Mouse (Mus musculus) right cerebral cortex, postnatal 10 days (tissue): Measurements from ENCODE around the gene Rsph1.

ENCODE experiments used
- DNase-seq, 2 experiments: peaks; one replicate each; pipeline ENCODE4 v3.0.0; 2021; ENCODE audit warnings: low spot score in 2 of 2

Rsph1 gene

DNA sequence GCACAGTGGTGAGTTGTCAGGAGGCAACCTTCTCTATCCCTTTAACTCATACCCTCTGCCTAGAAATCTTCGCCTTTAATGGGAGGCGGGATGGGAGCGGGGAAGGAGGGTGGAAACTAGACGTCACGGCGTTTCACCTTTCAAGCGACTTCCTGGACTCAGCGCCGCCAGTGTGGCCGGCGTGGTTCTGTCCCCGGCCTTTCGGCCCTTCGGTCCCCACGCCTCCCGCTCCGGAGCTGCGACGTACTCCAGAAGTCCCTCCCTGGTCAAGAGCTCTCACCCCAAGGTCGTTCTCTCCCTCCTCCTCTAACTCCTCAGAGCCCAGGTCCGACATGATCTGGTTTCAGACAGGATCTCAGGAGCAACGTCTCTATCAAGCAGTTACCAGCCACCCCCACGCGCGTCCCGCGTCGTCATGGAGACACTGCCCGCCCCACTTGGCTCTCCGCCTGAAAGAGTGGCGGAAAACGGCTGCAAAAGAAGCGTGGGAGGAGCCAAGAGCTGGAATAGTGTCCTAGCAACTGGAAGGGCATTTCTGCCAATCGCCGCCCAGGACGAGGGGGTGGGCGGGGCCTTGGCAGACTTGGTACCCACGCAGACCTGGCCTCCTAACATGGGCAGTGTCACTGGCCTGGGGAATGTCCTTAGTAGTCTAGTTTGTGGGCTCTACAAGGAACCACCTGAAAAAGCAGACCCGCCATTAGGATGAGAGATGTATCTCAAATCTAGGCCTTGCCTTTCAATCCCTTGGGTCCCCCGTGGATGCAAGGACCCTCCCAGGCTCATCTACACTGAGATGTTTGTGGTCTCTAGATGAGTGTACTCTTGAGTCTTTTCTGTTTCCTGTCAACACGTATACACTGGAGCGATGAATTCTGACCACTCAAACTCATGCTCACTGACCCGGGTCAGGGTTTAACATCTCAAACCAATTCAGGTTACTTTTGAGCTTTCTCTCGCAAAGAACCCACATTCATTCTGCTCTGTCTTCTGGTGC, at the start of gene Rsph1:
TSS of gene Rsph1 (minus strand) at position 462 of the 997 bp plus-strand sequence.
- peak; percentile 100 for DNase-seq

DNA sequence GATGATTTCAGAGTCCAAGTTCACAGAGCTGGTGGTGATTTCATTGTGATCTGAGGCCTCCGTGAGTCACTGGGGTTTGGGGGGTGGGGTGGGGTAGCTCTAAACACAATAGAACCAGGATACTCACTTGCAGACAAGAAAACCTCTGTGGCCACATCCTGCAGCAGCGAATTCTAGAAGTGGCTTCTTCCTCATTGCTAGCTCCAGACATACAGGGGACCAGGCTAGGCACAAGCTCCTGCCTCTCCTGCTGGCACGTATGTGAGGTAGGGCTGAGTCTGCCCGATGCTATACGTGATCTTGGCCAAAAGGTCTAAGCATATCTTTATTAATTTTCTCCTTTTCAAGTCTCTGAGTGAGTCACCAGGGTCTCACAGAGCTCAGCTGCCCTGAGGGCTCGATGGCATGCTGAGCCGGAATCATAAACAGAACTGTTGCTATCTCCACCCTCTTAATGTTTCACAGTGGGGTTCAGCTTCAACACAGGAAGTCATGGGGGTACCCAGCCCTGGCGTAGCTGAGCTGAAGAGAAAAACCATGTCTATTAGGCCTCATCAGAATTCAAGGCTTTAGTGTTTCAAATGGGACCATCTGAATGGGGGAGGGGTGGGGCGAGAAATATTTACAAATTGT, 49.2 kb upstream of the Rsph1 start:
- no peak for DNase-seq

DNA sequence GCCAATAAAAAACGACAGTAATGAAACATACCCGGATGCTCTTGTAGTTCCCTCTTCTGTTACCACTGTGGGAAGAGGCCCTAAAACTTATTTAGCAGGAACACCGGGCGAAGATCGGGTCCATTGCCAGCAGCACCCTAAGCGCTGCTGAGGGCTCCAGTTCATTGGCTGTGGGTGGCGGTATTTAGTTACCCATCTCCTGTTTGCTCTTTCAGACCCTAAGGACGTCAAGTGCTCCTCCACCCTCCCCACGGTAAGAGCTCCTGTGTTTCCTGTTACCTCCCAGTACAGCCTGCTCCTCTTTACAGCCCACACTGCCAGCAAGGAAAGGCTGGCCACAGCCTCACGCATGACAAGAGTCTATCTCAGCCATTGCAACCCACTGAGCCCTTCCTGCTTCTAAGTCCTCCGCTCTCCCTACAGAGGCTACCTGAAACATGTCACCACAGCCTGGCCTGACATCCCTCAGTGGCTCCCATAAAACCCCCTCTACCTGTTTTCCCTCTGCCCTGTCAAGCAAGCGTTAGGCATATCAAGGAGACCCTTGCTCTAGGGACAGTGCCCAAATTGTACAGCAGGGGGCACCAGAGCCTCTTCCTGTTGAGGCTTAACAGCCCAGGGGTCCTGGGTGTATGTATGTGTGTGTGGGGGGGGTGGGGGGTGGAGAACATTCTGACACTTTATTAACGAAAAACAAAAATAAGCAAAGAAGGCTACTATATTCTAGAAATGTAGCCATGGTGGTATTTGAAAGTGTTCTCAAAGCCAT, 48.5 kb upstream of the Rsph1 start:
- DNase-seq, result peak in 1 of 2 experiments; percentile 66

DNA sequence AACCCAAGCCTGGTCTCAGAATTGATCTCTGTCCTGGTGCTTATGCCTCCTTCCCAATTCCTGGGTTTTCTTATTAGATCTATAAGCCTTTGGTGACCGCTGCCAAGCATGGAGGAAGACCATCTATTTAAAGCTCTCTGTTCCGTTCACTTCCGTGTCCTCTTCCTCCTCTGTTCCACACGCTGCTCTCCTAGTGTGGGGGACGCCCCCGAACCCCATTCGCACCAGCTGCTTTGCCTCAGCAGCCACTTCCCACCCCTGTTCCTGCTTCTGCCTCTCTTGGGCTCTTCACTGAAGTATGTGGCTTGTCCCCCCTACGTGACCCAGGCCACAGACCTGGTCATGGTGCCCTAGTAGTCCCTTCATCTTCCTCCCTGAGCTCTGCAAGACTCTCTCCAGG, 47.0 kb upstream of the Rsph1 start:
- DNase-seq, result no peak

DNA sequence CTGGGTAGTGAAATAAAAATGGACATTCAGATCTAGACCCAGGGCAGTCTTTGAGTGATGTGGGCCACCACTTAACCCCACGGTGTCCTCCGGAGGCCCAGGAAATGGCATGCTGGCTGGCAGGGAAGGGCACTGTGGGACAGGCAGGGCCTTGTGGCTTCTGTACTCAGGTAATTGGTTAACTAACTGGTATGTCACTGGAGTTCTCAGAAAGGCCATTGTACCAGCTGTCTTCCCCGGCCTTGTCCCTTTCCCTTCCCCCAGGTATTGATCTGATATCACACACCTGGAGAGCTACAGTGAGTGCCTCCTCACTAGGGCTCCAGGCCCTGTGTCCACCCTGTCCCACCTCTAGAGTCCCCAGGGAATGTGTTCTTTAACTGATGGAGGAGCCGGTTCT, 46.2 kb upstream of the Rsph1 start:
- DNase-seq, result no peak

DNA sequence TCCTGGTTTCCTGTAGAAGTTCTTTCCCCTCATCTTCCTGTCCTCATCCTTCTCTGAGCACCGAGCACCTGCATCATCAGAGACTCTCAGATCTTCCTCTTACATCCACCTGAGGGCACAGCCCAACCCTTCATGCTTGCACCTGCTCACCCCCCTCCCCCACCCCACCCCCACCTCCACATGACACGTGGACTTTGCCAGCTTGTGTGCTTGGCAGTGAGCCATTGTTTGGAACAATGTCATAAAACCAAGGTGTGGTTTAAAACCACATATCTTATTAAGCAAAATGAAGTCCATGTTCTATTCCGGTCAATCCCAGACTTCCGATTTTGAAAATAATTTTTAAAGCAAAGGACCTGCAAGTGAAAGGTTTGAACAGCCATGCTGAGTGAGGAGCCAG, 45.3 kb upstream of the Rsph1 start:
- DNase-seq, result no peak

DNA sequence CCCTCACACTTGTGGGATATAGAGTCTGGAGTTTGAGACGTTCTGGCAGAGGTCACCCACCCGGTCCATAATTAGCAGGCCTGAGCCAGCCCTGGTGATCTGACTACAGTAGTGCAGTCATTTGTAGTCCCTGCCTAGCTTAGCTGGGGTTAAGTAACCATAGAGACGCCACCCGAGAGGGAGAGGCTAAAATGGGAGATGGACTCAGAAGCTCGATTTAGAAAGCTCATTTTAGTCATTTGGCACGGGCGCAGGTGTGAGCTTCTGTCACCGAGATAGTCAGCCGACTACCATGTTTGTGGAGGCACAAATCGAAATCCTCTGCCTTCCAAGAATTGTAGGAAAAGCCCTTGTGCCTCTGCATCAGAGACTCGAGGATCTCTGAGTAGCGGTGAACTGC, 44.2 kb upstream of the Rsph1 start:
- peak; percentile 89 to 94 for DNase-seq

DNA sequence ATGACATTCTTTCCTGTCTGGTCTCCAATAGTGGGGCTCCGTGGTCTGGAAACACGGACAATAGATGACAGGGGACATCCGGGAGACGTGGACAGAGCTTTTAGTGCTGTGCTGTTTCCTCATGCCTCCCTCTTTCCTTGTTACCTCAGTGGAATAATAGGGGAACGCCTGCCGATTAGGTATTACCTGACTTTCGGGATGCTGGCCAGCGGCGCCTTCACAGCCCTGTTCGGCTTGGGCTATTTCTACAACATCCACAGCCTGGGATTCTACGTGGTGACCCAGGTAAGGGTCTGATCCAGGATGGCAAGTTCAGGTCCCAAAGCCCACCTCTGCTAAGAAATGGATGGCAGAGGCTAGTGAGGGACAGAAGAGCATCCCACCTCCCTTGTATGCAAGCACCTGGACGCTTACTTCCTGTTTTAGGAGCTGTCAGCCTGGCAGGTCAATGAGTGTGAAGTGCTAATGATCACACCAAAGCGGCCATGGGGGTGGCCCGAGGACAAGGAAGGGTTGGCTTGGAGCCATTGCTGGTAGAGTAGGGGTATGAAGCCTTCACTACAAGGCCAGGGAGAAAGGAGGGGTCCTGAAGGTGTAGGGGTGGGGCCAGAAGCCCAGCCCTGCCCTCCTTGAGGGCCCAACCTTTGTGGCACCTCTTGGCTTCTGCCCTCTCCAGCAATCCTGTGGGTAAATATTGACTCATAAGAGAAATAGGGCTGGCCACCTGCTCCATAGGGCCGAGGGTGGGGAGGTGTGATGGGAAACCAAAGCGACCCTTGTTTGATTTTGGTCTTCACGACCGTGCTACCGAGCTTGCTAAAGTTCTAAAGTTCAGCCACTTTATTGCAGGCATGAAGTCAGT, 42.0 kb upstream of the Rsph1 start:
- no peak for DNase-seq

DNA sequence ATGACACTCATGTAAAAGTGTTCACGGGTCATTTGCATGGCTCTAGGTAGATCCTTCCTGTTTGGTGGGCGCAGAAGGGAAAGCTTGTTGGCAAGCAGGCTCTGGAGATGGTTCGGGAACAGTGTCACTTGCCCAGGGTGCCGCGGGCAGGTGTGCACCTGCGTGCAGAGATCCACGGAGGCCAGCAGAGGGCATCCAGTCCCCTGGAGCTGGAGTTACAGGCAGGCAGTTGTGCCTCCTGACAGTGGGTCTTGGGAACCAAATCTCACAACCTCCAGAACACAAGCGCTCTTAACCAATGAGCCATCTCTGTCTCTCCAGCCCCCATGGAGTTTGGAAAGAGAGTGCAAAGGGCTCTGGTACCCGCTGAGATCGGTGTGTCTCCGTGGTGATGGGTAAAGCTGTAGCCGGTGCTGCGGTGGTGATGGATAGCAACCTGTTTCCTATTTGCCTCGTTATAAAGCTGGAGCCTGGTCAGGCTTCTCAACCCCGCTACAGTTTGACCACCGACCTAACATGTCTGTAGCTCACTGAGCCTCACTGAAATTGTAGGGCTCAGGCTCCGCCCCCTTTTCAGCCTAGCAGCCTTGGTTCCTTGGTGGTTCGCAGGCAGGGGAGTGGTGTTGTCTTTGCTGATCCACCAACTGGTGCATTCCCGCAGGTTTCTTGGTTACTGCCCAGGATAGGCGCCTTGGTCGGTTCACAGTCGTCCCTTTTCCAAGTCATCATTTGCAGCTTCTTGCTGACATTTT, 40.5 kb upstream of the Rsph1 start:
- no peak for DNase-seq

DNA sequence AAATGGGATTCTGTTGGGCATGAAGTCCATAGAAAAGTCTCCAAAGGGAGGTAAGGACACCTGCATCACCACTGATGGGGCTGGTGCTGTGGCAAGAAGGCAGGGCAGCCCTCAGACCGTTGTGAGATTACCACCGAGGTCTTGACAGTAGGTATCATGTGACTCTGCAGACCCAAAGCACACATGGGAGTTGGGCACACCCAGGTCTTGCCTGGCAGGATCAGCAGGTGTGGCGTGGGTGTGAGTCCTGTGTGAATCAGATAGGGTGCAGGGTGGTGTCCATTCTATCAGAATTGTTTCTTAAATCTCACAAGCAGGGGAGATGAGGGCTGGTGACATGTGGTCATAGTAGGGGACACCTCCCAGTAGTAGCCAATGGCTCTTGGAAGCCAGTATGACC, 39.8 kb upstream of the Rsph1 start:
- no peak for DNase-seq

DNA sequence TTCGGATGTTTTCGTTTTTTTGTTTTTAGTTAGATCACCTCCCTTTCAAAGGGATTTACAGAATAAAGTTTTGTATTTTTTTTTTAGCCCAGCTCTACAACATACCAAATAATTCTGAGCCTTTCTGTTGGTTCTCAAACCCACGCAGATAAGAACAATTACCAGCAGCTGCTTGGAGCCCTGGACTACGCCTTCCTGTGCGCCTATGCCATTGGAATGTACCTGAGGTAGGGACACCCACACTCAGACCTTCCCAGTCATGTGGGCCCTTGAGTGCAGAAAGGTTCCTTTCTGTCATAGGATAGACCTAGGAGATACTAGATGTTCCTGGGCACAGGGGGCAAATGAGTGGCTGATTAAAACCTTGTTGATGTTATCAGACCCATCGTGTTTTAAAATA, 38.8 kb upstream of the Rsph1 start:
- no peak for DNase-seq

DNA sequence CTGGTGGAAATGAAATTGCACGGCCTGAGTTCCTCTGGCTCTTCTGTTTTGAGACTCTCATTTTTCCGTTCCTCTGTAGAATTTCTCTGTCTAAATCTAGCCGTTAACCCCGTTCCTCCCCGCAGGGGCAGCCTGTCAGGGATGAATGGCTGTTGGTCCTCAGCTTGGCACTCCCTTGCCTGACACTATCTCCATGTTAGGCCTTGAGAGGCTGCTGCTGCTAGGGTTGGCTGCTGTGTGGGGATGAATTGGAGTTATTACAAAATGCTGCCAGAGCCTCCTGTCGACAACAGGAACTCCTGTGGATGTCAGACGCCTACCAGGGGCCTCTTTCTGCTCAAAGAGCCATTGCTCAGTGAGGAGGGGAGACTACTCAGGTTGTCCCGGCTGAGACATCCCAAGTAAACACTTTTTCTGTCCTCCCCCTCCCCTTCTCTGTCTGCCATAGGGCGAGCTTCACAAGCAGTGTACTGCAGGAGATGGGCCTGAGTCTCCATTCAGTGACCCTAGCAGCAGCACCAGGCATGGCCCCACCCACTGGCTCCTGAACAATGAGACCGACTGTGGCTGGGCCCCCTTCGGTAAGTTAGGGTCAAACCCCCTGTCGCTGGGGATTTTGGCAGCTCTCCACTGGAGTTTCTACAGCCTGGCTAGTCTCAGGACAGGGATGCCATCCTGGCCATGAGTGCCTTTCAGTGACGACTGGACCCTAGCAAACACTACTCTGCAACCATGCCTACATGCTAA, 38.0 kb upstream of the Rsph1 start:
- no peak for DNase-seq

DNA sequence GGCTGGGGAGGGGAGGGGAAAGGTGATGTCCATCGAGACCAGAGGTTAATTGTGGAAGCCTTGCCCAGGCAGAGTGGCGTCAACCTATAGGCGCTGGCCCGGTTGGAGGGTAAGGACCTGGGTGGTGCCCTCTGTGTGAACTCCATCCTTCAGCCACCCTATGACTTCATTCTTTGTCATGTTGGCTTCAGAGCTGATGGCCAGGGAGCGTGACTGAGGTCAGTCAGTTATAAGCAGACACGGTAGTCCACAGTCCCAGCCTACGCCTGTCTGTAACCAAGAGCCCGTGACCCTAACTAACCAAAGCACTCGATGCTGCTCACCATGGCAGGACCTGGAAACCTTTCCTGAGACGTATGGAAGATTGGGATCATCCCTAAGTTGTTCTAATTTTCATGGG, 35.5 kb upstream of the Rsph1 start:
- DNase-seq, result no peak

DNA sequence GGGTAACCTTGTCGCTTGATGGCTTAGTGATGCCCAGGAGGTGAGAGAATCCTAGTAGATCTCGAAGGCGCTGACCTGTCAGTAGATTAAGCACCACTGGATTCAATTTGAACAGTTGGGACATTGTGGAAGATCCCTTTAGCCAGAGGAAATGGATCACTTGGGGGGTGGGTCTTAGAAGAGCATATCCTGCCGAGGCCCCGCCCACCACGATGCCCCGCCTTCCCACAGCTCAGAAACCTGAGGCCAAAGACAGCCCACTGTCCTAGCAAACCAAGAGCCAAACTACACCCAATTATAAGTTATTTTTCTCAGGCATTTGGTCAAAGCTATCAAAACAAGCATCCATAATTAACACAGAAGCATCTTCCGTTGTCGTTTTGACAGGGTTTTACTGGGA, 33.9 kb upstream of the Rsph1 start:
- no peak for DNase-seq

DNA sequence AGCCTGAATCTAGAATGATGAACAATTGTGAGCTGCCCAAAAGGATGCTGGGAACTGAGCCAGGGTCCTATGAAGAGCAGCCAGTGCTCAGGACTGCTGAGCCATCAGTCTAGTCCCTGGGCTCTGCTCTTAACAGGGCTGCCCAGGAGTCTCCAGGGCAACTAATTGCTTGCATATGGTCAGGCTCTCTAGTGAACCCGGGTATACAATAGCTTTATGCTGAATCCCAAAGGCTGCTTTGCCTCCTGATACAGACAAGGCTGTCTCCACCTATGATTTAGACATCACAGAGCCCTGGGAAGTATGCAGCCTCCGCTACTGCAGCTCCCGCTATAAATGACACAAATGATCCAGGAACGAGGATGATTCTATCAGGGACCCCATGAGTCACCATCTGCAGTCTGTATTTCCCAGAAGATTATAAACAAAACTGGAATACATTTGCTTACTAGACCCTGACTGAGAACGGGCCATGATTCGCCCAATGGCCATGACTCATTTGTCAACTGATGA, 32.2 kb upstream of the Rsph1 start:
- DNase-seq, result no peak

DNA sequence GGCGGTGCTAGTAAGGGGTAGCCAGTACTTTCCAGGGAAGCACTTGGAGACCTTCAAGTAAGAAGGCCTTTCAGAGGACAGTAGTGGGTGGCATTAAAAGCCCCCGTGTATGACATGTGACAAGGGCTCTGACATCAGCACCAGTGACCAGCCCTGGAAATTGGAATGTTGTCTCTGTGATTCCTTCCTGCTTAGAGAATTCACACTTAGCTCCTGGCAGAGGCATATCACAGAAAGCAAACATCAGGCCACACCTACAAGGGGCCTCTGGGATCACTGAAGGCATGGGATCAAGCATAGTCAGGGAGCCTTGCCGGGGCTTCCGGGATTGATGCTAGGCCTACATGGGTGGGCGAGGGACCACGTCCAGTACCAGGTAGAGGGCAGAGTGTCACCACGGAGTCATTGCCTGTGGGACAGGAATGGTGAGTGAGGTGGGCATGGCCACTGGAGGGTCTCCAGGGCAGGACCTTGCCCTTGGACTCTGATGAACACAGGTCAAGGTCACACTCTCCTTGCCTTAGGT, 31.2 kb upstream of the Rsph1 start:
- no peak for DNase-seq

DNA sequence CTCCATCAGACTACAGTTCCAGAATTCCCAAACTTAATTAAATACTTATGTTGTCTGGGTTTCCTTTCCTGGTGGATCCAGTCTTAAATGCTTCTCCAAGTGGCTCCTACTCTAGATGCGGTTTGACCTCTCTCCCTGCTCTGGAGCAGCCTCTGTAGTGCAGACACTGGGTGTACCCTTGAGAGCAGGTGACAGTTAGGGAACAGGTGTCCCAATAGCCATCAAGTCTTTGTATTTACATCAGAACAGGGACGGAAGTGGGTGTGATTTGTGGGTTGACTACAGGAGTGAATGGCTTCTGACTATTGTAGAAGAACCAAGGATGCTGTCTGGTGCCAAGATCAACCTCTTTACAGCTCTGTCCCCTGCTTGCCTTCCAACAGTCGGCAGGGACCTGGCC, 30.6 kb upstream of the Rsph1 start:
- no peak for DNase-seq

DNA sequence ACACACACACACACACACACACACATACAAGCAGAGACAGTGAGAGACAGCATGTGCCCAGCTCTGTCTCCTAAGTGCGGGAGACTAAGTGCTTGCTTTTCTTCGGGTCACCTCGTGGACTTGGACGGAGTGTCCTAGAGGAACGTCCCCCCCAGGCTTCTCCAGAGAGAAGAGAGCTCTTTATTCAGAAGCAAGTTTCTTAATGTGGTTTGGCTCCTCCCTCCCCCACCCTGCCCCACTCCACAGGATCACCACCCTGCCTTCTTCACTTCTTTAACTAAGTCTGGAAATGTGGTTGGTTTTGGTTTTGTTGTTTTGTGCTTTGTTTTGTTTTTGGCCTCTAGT, 28.6 kb upstream of the Rsph1 start:
- DNase-seq, result no peak

DNA sequence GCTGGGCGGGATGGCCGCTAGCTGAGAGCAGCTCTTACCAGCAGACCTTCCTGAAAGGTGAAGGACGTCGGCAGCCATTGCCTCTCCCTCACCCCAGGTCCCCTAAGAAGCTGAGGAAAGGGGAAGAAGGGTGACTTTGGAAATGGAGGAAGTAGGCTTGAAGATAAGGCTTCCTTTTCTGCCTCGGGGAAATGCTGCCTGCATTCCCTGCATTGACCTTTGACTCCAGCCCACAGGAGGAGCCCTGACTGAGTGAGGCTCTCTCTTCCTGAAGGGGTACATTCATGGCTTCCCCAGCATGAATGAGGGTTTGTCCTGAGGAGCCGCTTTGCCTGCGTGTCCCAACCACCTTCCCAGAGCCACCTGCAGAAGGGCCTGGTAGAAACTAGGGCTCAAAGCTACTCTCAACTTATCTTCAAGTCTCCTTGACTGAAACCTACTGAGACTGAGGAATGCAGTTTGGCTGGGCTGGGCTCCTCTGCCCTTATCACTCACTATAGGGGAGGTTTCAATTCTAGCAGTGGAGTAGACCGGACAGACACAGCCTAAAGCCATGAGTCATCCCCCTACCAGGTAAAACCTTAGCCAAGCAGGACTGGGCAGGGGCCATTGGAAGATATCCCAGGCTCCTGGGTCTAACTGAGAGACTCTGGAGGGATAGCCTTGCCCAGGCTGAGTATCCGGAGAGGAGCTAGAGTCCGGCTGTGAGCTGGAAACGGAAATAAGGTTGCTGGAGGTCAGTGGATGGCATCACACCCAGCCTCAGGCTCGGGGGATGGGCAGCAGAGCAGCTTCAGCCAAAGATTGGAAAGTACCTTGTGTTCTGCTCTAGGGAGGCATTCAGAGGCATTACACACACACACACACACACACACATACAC, 28.0 kb upstream of the Rsph1 start:
- no peak for DNase-seq
